Mouse (Mus musculus) testis, adult 2 months (tissue): ENCODE data around the gene Srgap1.

Experiments
- CTCF ChIP-seq: fragments of 200-500 bp; IDR thresholded peaks from 2 replicates; pipeline ENCODE4 v1.5.1; 2012; ENCODE audit warnings: low read depth, mild to moderate bottlenecking, inconsistent platforms, low read length, moderate library complexity; ENCODE audit not compliant: control insufficient read depth, insufficient read depth, insufficient replicate concordance
- POLR2A ChIP-seq: fragments of 200-500 bp; IDR thresholded peaks from 2 replicates; pipeline ENCODE4 v1.6.1; 2012; ENCODE audit warnings: low read depth, mild to moderate bottlenecking, inconsistent platforms, low read length, moderate library complexity; ENCODE audit not compliant: control insufficient read depth

GRCm38 (mm10) chr10:121763191-121763590 is 283.9 kb downstream of the Srgap1 start:
- no peak for TF ChIP-seq POLR2A
- no peak for TF ChIP-seq CTCF
